Mouse (Mus musculus) midbrain, embryonic 11.5 days (tissue): ENCODE measurements at regions not wholly inside any gene's neighbourhood (a gene's known extent, or its start where the extent isn't known, plus 50 kb on each side); places are given as distances from the start of the nearest gene placed in this dataset.
A peak's percentile ranks its signal among the peaks of the same experiment; 100 is the strongest.

ENCODE experiments used
- ATAC-seq: fragments of 200-750 bp; cut with Nextera tagmentation; 2 replicates; pipeline ENCODE4 v1.8.0; 2017; ENCODE audit warnings: moderate TSS enrichment, moderate library complexity; ENCODE audit not compliant: low FRiP score
- DNase-seq: peaks from one replicate; pipeline ENCODE4 v3.0.0; 2015; ENCODE audit warnings: low spot score; ENCODE audit errors: missing footprints
- H3K27ac ChIP-seq: fragments of 300-500 bp; sonication (generic); 2 replicates; pipeline ENCODE4 v1.5.1; 2014; ENCODE audit warnings: low read depth, low read length
- H3K27me3 ChIP-seq: fragments of 300-500 bp; sonication (generic); 2 replicates; pipeline ENCODE4 v1.6.1; 2014; ENCODE audit warnings: mild to moderate bottlenecking, low read length, moderate library complexity, mixed read lengths; ENCODE audit not compliant: control insufficient read depth, insufficient read depth
- H3K36me3 ChIP-seq: fragments of 300-500 bp; sonication (generic); 2 replicates; pipeline ENCODE4 v1.6.1; 2014; ENCODE audit warnings: mild to moderate bottlenecking, low read length, moderate library complexity, mixed read lengths; ENCODE audit not compliant: control insufficient read depth, insufficient read depth
- H3K4me1 ChIP-seq: fragments of 300-500 bp; sonication (generic); 2 replicates; pipeline ENCODE4 v1.6.1; 2014; ENCODE audit warnings: low read length; ENCODE audit not compliant: control insufficient read depth, insufficient read depth
- H3K4me2 ChIP-seq: fragments of 300-500 bp; sonication (generic); 2 replicates; pipeline ENCODE4 v1.6.1; 2014; ENCODE audit warnings: mild to moderate bottlenecking, moderate library complexity
- H3K4me3 ChIP-seq: fragments of 300-500 bp; sonication (generic); 2 replicates; pipeline ENCODE4 v1.5.1; 2014; ENCODE audit warnings: low read depth, low read length
- H3K9ac ChIP-seq: fragments of 300-500 bp; sonication (generic); 2 replicates; pipeline ENCODE4 v1.6.1; 2014; ENCODE audit warnings: low read length
- H3K9me3 ChIP-seq: fragments of 300-500 bp; sonication (generic); 2 replicates; pipeline ENCODE4 v1.6.1; 2016; ENCODE audit warnings: low read length; ENCODE audit not compliant: control insufficient read depth
- whole genome bisulfite sequencing: fragments of 180-500 bp; shearing (Covaris S2); extraction: QIAGEN DNeasy Blood & Tissue Kit; methylation state at CpG from one replicate; pipeline ENCODE4 v1.1.7; 2014; 5-methylcytosine and 5-hydroxymethylcytosine counted together

DNA sequence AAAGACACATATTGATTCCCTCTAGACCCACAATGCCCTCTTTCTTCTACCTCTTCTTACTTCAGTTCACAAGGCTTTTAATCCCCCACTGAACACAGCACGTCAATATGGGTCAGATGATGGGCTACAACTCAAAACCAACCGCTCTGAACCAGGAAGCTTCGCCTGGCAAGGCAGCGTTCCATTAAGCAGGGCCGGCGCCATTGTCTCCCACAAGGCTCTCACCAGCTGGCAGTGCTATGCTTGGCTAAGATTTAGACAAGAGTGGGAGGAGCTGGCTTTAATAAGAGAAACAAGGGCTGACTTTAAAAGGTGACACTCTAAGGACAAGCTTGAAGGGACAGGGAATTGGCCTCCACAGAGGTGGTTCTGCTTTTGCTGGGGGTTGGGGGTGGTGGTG is 192.3 kb upstream of the Slc24a2 start:
- Histone ChIP-seq H3K27ac (no peak overlapping the region), H3K9ac (no peak overlapping the region), H3K9me3 (no peaks in the 10 kb centered on the region), H3K4me2 (no peak overlapping the region), H3K27me3 (no peaks in the 10 kb centered on the region), H3K4me1 (no peaks in the 10 kb centered on the region; the same call in 1 of the 2 replicates), H3K36me3 (no peaks in the 10 kb centered on the region), H3K4me3 (no peak overlapping the region)
- ATAC-seq = peak; percentile 78; the same call in 1 of the 2 replicates
- 36% methylated on average over 6 of the region's 6 CpGs for WGBS
- no peak for DNase-seq

DNA sequence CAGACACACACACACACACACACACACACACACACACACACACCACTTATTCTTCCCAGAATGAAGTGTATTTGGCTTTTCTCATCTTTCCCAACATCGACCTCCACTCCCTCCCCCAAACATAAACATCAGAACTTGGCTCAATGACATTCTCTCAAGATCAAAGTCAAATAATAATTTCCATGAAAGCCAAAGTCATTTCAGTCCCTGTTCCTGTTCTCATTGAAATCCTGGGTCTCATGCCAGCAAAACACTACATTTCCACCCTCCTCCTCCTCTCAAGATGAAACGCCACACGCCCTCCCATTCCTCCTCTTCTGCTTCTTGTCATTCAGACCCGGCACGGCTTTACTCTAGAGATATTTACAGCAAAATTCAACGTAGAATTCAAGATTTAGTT is 173.1 kb upstream of the Slc24a2 start:
- Histone ChIP-seq H3K4me1 (peaks cover 2% of the 10 kb centered on the region; the same call in 1 of the 2 replicates), H3K4me3 (no peak overlapping the region), H3K27ac (no peak overlapping the region), H3K36me3 (no peaks in the 10 kb centered on the region), H3K27me3 (no peaks in the 10 kb centered on the region), H3K4me2 (no peak overlapping the region), H3K9me3 (no peaks in the 10 kb centered on the region), H3K9ac (no peak overlapping the region)
- no peak for ATAC-seq
- 71% methylated on average over 6 of the region's 6 CpGs for WGBS
- peak; percentile 70 for DNase-seq

DNA sequence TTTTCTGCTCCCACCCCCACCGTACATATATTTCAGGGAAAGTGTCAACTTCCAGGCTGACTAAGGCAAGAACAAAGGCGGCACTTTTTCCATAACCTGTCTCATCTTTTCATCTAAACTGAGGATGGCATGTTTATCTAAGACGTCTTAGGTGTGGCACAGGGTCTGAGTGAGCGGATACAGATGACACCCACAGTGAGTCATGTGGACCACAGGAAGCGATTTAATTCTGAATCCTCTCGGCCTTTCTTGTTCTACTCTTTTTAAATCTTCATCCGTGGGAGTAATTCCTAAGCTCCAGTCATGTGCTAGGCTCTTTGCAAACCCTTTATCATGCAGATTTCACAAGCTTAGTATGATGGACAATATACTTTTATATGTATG is 171.9 kb upstream of the Slc24a2 start:
- Histone ChIP-seq H3K27ac (no peak overlapping the region), H3K9me3 (no peaks in the 10 kb centered on the region), H3K4me1 (peaks cover 2% of the 10 kb centered on the region; the same call in 1 of the 2 replicates), H3K4me2 (no peak overlapping the region), H3K4me3 (no peak overlapping the region), H3K36me3 (no peaks in the 10 kb centered on the region), H3K27me3 (no peaks in the 10 kb centered on the region), H3K9ac (no peak overlapping the region)
- DNase-seq = no peak
- 63% methylated on average over 7 of the region's 7 CpGs for WGBS
- no peak; the same call in 1 of the 2 replicates for ATAC-seq

DNA sequence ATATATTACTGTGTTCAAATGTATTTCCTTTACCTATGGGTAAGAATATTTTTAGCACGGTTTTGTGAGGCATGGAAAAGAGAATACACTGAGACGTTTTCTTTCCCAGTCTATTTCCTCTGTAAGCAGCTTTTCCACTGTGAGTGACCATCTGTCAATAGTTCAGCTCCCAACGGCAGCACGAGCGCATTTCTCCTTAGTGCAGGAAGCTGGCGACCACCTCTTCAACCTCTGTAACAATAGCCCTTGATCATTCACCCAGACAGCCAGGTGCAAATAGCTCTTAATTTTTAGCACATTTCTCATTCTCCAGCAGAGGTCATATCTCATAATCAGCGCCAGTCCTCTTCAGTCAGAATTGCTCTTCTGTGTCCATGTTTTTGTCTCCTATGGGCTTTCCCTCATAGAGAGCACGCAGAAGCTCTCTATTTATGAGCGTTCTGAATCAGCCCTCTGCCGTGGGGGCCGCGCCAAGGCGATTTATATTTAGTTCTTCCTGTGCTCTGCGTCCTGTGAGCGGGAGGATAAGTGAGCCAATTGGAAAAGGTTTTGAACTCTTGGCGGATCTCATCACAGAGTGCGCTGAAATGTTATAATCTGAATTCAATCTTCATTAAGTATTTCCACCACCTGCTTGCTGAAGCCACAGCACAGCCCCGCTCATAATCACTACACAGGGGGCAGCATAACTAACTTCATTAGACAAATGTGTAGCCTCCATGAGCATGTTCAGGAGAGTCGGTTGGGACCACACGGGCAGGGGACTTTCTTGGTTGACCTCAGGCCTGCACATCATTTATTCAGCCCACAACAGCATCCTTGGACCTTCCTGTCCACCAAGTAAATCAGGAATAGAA is 171.3 kb upstream of the Slc24a2 start:
- WGBS = 65% methylated on average over 20 of the region's 20 CpGs
- H3K27ac ChIP-seq = peak overlapping the region; percentile 50; the same call in 1 of the 2 replicates
- no peaks in the 10 kb centered on the region for H3K36me3 ChIP-seq
- peaks cover 2% of the 10 kb centered on the region; the same call in 1 of the 2 replicates for H3K4me1 ChIP-seq
- H3K27me3 ChIP-seq = no peaks in the 10 kb centered on the region
- no peak overlapping the region for H3K4me3 ChIP-seq
- DNase-seq (no peak), ATAC-seq (peak; percentile 58; the same call in 1 of the 2 replicates)
- no peak overlapping the region for H3K4me2 ChIP-seq
- H3K9me3 ChIP-seq = no peaks in the 10 kb centered on the region
- H3K9ac ChIP-seq = no peak overlapping the region

DNA sequence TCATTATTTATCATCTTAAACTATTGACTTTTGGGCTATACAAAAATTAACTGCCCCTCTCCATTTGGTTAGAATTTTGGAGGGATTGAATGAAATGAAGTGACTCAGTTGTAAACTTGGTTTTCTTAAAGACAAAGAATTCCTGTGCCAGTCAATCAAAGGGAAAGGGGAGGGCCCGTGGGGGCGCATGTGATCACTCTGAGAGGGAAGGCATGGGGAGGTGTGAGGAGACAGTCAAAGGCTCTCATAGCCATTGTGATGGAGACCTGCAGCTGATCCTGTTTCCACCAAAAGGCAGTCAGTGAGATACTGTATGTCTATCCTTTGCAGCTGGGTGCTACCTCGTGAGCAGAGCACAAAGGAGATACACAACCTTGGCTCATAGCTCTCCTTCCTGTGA is 156.6 kb upstream of the Slc24a2 start:
- WGBS = 60% methylated on average over 3 of the region's 3 CpGs
- H3K27me3 ChIP-seq = no peaks in the 10 kb centered on the region
- no peaks in the 10 kb centered on the region for H3K9me3 ChIP-seq
- H3K4me2 ChIP-seq = no peak overlapping the region
- peak; percentile 89 for DNase-seq
- no peak overlapping the region for H3K4me3 ChIP-seq
- H3K4me1 ChIP-seq = peaks cover 10% of the 10 kb centered on the region
- no peaks in the 10 kb centered on the region for H3K36me3 ChIP-seq
- peak; percentile 54; the same call in 1 of the 2 replicates for ATAC-seq
- H3K9ac ChIP-seq = no peak overlapping the region
- no peak overlapping the region for H3K27ac ChIP-seq

DNA sequence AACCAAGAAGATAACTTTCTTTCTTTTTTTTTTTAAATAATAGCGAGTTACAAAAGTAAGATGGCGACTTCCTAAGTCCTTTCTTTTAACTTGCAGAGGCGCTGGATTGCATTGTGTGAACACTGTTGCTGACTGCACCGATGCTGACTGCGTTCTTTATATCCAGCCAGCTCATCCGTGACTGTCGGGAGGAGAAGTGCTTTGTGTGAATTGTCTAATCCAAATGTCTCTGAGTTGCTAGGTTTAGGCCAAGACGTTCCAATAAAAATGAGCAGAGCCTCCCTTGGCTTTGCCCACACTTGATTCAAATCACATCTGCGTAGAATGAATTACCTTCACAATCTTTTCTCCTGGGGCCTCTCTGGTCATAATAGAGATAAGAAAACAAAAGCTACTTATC is 156.0 kb upstream of the Slc24a2 start:
- ATAC-seq (peak; percentile 85; the same call in 1 of the 2 replicates), DNase-seq (peak; percentile 95)
- Histone ChIP-seq H3K9me3 (no peaks in the 10 kb centered on the region), H3K27ac (peak overlapping the region; percentile 59; the same call in 1 of the 2 replicates), H3K4me1 (peaks cover 10% of the 10 kb centered on the region), H3K9ac (no peak overlapping the region), H3K27me3 (no peaks in the 10 kb centered on the region), H3K36me3 (no peaks in the 10 kb centered on the region), H3K4me2 (peak overlapping the region; percentile 6; the same call in 1 of the 2 replicates), H3K4me3 (no peak overlapping the region)
- WGBS = 16% methylated on average over 9 of the region's 9 CpGs

DNA sequence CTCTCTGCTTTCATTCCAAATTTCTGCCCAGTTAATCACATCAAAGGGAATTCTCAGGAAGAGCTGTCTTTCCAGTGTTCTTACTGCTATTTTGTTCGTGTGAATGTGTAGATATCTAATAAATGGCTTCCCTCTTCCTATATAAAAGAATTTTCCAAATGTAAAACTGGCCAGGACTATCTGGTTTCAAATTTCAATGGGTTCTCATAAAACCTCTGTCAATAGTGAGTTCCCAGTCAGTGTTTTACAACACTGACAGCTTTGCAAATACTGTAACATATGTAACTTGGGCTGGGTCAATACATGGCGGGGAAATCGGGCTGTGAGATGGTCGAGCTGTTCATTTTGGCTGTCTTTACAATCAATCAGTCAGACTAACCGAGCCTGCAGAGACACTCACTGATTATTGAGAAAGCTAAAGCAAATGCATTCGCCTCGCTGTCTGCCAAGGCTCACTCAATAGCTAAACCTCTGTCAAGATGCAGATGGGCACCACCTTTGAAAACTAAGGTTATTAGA is 155.0 kb upstream of the Slc24a2 start:
- no peak overlapping the region for H3K4me3 ChIP-seq
- no peaks in the 10 kb centered on the region for H3K9me3 ChIP-seq
- no peaks in the 10 kb centered on the region for H3K27me3 ChIP-seq
- no peaks in the 10 kb centered on the region for H3K36me3 ChIP-seq
- ATAC-seq (peak; percentile 47), DNase-seq (no peak)
- H3K9ac ChIP-seq = no peak overlapping the region
- H3K4me1 ChIP-seq = peaks cover 10% of the 10 kb centered on the region
- no peak overlapping the region for H3K4me2 ChIP-seq
- H3K27ac ChIP-seq = peak overlapping the region; percentile 59
- WGBS = 36% methylated on average over 7 of the region's 7 CpGs

DNA sequence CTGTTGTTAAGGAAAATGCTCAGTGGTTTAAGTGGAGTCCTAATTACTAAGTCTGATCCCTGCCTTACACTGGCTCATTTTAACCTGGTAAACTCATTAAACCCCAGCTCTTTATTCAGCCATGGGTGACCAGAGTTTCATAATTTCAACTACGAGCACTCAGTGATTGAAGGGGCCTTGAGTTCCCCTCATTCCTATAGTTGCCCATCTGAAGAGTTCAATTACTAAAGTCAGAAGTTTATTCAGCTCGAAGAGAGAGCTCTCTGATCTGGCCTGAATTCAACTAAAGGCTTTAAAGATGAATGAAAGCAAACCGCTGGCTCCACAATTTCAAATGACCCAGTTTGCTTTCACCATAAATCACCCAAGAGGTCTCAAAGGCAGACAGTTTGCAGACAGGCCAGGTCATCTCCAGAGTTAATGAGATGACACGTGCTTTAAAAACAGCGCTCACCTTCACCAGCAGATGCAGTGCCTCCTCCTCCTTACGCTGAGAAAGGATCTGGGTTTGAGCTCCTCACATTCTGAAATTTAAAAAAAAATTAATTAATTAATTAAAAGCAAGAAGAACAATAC is 154.3 kb upstream of the Slc24a2 start:
- Histone ChIP-seq H3K36me3 (no peaks in the 10 kb centered on the region), H3K27ac (no peak overlapping the region), H3K4me2 (no peak overlapping the region), H3K9me3 (no peaks in the 10 kb centered on the region), H3K27me3 (no peaks in the 10 kb centered on the region), H3K4me1 (peaks cover 10% of the 10 kb centered on the region), H3K9ac (no peak overlapping the region), H3K4me3 (no peak overlapping the region)
- no peak for ATAC-seq
- WGBS = 45% methylated on average over 6 of the region's 6 CpGs
- no peak for DNase-seq

DNA sequence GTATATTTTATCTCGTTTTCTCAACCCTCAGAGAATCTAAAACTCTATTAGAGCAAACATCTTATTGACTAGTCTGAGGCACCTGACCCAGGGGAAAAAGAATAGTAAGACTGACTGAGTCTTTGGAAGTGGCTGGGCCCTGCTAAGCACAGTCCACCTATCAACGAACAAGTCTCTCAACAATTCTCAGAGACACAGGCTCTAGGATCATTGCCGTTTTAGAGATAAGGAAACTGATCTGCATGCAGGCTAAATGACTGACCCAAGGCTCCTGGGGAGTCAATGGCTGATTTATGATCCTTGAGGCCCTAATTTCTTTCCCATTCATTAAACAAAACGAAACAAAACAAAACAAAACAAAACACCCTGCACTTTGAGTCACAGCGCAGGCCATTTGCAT is 150.4 kb upstream of the Slc24a2 start:
- 85% methylated on average over 5 of the region's 5 CpGs for WGBS
- no peak for ATAC-seq
- no peaks in the 10 kb centered on the region for H3K36me3 ChIP-seq

More for the DNA sequence above, 150.4 kb upstream of the Slc24a2 start:
- Histone ChIP-seq H3K9me3 (no peaks in the 10 kb centered on the region), H3K4me3 (no peak overlapping the region), H3K9ac (no peak overlapping the region), H3K27ac (no peak overlapping the region), H3K4me2 (no peak overlapping the region), H3K4me1 (peaks cover 7% of the 10 kb centered on the region), H3K27me3 (no peaks in the 10 kb centered on the region)
- peak; percentile 66 for DNase-seq
